Mouse (Mus musculus) embryonic facial prominence, embryonic 13.5 days (tissue): ENCODE measurements at regions not wholly inside any gene's neighbourhood (a gene's known extent, or its start where the extent isn't known, plus 50 kb on each side); places are given as distances from the start of the nearest gene placed in this dataset.

ENCODE experiments used
- ATAC-seq: fragments of 200-750 bp; cut with Nextera tagmentation; 2 replicates; pipeline ENCODE4 v1.8.0; 2017; ENCODE audit warnings: low read depth; ENCODE audit not compliant: insufficient number of reproducible peaks, insufficient read depth, low FRiP score, low TSS enrichment
- H3K27ac ChIP-seq: fragments of 300-500 bp; sonication (generic); 2 replicates; pipeline ENCODE4 v1.5.1; 2015; ENCODE audit warnings: moderate library complexity, mild to moderate bottlenecking, inconsistent platforms
- H3K27me3 ChIP-seq: fragments of 300-500 bp; sonication (generic); 2 replicates; pipeline ENCODE4 v1.6.1; 2015; ENCODE audit warnings: mild to moderate bottlenecking, inconsistent platforms
- H3K36me3 ChIP-seq: fragments of 300-500 bp; sonication (generic); 2 replicates; pipeline ENCODE4 v1.6.1; 2015; ENCODE audit warnings: mild to moderate bottlenecking, inconsistent platforms
- H3K4me1 ChIP-seq: fragments of 300-500 bp; sonication (generic); 2 replicates; pipeline ENCODE4 v1.6.1; 2015; ENCODE audit warnings: inconsistent platforms
- H3K4me2 ChIP-seq: fragments of 300-500 bp; sonication (generic); 2 replicates; pipeline ENCODE4 v1.6.1; 2015; ENCODE audit warnings: moderate library complexity, mild to moderate bottlenecking, inconsistent platforms
- H3K4me3 ChIP-seq: fragments of 300-500 bp; sonication (generic); 2 replicates; pipeline ENCODE4 v1.5.1; 2015; ENCODE audit warnings: mild to moderate bottlenecking, inconsistent platforms
- H3K9ac ChIP-seq: fragments of 300-500 bp; sonication (generic); 2 replicates; pipeline ENCODE4 v1.6.1; 2015; ENCODE audit warnings: mild to moderate bottlenecking, inconsistent platforms
- H3K9me3 ChIP-seq: fragments of 300-500 bp; sonication (generic); 2 replicates; pipeline ENCODE4 v1.6.1; 2016; ENCODE audit warnings: inconsistent platforms
- WGBS: fragments of 180-500 bp; shearing (Covaris S2); methylation state at CpG from one replicate; pipeline ENCODE4 v1.1.7; 2015; ENCODE audit warnings: mixed read lengths; 5-methylcytosine and 5-hydroxymethylcytosine counted together

GRCm38 (mm10) chr13:30041501-30042295 is 55.8 kb upstream of the E2f3 start:
- no peaks in the 10 kb centered on the region for H3K36me3 ChIP-seq
- H3K9me3 ChIP-seq, result no peaks in the 10 kb centered on the region
- H3K9ac ChIP-seq, result no peak overlapping the region
- ATAC-seq, result no peak
- no peaks in the 10 kb centered on the region for H3K4me1 ChIP-seq
- H3K4me3 ChIP-seq, result no peak overlapping the region
- 89% methylated on average over 3 of the region's 3 CpGs for whole genome bisulfite sequencing
- no peak overlapping the region for H3K4me2 ChIP-seq
- no peaks in the 10 kb centered on the region for H3K27me3 ChIP-seq
- H3K27ac ChIP-seq, result no peak overlapping the region

GRCm38 (mm10) chr13:30040288-30040687 is 54.4 kb upstream of the E2f3 start:
- H3K4me3 ChIP-seq, result no peak overlapping the region
- no peak for ATAC-seq
- H3K27me3 ChIP-seq, result no peaks in the 10 kb centered on the region
- no peak overlapping the region for H3K4me2 ChIP-seq
- no peak overlapping the region for H3K27ac ChIP-seq
- no peaks in the 10 kb centered on the region for H3K36me3 ChIP-seq
- no peaks in the 10 kb centered on the region for H3K4me1 ChIP-seq
- no peaks in the 10 kb centered on the region for H3K9me3 ChIP-seq
- 88% methylated on average over 4 of the region's 4 CpGs for WGBS
- no peak overlapping the region for H3K9ac ChIP-seq

- no peak overlapping the region for H3K9ac ChIP-seq
- no peak overlapping the region for H3K4me2 ChIP-seq
- no peak for ATAC-seq
- H3K9me3 ChIP-seq, result no peaks in the 10 kb centered on the region
- no peak overlapping the region for H3K4me3 ChIP-seq
- H3K27ac ChIP-seq, result no peak overlapping the region
- WGBS, result 82% methylated on average over 2 of the region's 2 CpGs
- no peaks in the 10 kb centered on the region for H3K4me1 ChIP-seq
- H3K27me3 ChIP-seq, result no peaks in the 10 kb centered on the region
- H3K36me3 ChIP-seq, result no peaks in the 10 kb centered on the region
Measured at GRCm38 (mm10) chr13:30039791-30040190, 53.9 kb upstream of the E2f3 start.

- H3K4me3 ChIP-seq, result no peak overlapping the region
- H3K27ac ChIP-seq, result no peak overlapping the region
- H3K4me2 ChIP-seq, result no peak overlapping the region
- no peak overlapping the region for H3K9ac ChIP-seq
- ATAC-seq, result no peak
- no peaks in the 10 kb centered on the region for H3K9me3 ChIP-seq
- H3K27me3 ChIP-seq, result no peaks in the 10 kb centered on the region
- H3K4me1 ChIP-seq, result no peaks in the 10 kb centered on the region
- WGBS, result 73% methylated on average over 8 of the region's 8 CpGs
- no peaks in the 10 kb centered on the region for H3K36me3 ChIP-seq
Measured at GRCm38 (mm10) chr13:30036561-30036960, 50.7 kb upstream of the E2f3 start.

GRCm38 (mm10) chr13:30036071-30036470 is 50.2 kb upstream of the E2f3 start:
- H3K27me3 ChIP-seq, result no peaks in the 10 kb centered on the region
- WGBS, result 90% methylated on average over 3 of the region's 3 CpGs

More at GRCm38 (mm10) chr13:30036071-30036470, 50.2 kb upstream of the E2f3 start:
- no peak for ATAC-seq
- Histone ChIP-seq H3K9ac (no peak overlapping the region), H3K27ac (no peak overlapping the region), H3K4me3 (no peak overlapping the region), H3K4me1 (no peaks in the 10 kb centered on the region), H3K36me3 (no peaks in the 10 kb centered on the region), H3K9me3 (no peaks in the 10 kb centered on the region), H3K4me2 (no peak overlapping the region)
